Mouse (Mus musculus): ENCODE data around the gene Gjb6.

GRCm38 (mm10) chr14:57089107-57089506, 44.3 kb downstream of the Gjb6 start:
- TF ChIP-seq CTCF (IDR thresholded peaks at IDR 0.05; ENCODE audit: borderline replicate concordance, insufficient read depth, low read depth, low read length) (no peak), POLR2A (IDR thresholded peaks at IDR 0.05; ENCODE audit: borderline replicate concordance, insufficient read depth, low read length) (no peak)

Measured in cerebellum, adult 2 months (tissue).